Mouse (Mus musculus) liver, embryonic 14.5 days (tissue): ENCODE measurements around the gene Cabp2. TPM values are rescaled to one million over a fixed set of nuclear protein-coding genes. Genes with fewer than 3 reads are reported as not detected.

ENCODE experiments used
- ATAC-seq: fragments of 200-750 bp; cut with Nextera tagmentation; 2 replicates; pipeline ENCODE4 v1.8.0; 2017; ENCODE audit warnings: moderate number of reproducible peaks, mild to moderate bottlenecking, moderate library complexity; ENCODE audit not compliant: insufficient read depth
- DNase-seq, 3 experiments: peaks; one replicate each; pipeline ENCODE4 v3.0.0-alpha.2; 2012 to 2013; ENCODE audit warnings: low read depth in 3 of 3, low spot score in 3 of 3
- H3K27ac ChIP-seq: fragments of 300-500 bp; sonication (generic); 2 replicates; pipeline ENCODE4 v1.5.1; 2014; ENCODE audit warnings: moderate library complexity, mild to moderate bottlenecking, control low read depth, inconsistent platforms
- H3K27me3 ChIP-seq: fragments of 300-500 bp; sonication (generic); 2 replicates; pipeline ENCODE4 v1.6.1; 2014; ENCODE audit warnings: mild to moderate bottlenecking, low read length, moderate library complexity; ENCODE audit not compliant: control insufficient read depth, insufficient read depth
- H3K36me3 ChIP-seq: fragments of 300-500 bp; sonication (generic); replicated peaks from 2 replicates; pipeline ENCODE4 v1.6.1; 2014; ENCODE audit warnings: low read depth; ENCODE audit not compliant: control insufficient read depth, insufficient read depth
- H3K4me1 ChIP-seq, 2 experiments: fragments of 200-500 bp in 1 of 2; fragments of 300-500 bp in 1 of 2; sonication (generic) in 1 of 2; replicated peaks; 2 replicates each; pipeline ENCODE4 v1.6.1; 2012 to 2014; ENCODE audit warnings: antibody characterized with exemption in 1 of 2, inconsistent platforms in 1 of 2, low read length in 1 of 2; ENCODE audit not compliant: control insufficient read depth in 2 of 2, insufficient read depth in 2 of 2
- H3K4me2 ChIP-seq: fragments of 300-500 bp; sonication (generic); 2 replicates; pipeline ENCODE4 v1.6.1; 2014; ENCODE audit warnings: low read depth, mild to moderate bottlenecking, control low read depth, moderate library complexity
- H3K4me3 ChIP-seq, 2 experiments: fragments of 200-500 bp in 1 of 2; fragments of 300-500 bp in 1 of 2; sonication (generic) in 1 of 2; 2 replicates each; pipeline ENCODE4 v1.5.1; 2012 to 2014; ENCODE audit warnings: low read depth in 2 of 2, low read length in 2 of 2, mild to moderate bottlenecking in 2 of 2, control low read depth in 1 of 2, inconsistent platforms in 1 of 2, moderate library complexity in 1 of 2; ENCODE audit not compliant: insufficient read depth in 1 of 2
- H3K9ac ChIP-seq: fragments of 300-500 bp; sonication (generic); replicated peaks from 2 replicates; pipeline ENCODE4 v1.6.1; 2014; ENCODE audit warnings: mild to moderate bottlenecking, control low read depth, moderate library complexity
- H3K9me3 ChIP-seq: fragments of 300-500 bp; sonication (generic); 2 replicates; pipeline ENCODE4 v1.6.1; 2016; ENCODE audit warnings: low read length, mixed read lengths; ENCODE audit not compliant: control insufficient read depth
- CTCF ChIP-seq: IDR thresholded peaks from 2 replicates; pipeline ENCODE4 v1.5.1; 2016; ENCODE audit warnings: antibody characterized with exemption, low read depth, control low read depth
- EP300 ChIP-seq: IDR thresholded peaks from 2 replicates; pipeline ENCODE4 v1.6.1; 2016; ENCODE audit warnings: antibody characterized with exemption, low read depth
- WGBS: fragments of 180-500 bp; shearing (Covaris S2); extraction: QIAGEN DNeasy Blood & Tissue Kit; methylation state at CpG from one replicate; pipeline ENCODE4 v1.1.7; 2014; ENCODE audit not compliant: insufficient replicate concordance; 5-methylcytosine and 5-hydroxymethylcytosine counted together
- polyA plus RNA-seq, 2 experiments: library from polyadenylated mRNA; depleted of rRNA in 1 of 2; stranded (reverse) in 1 of 2; unstranded in 1 of 2; fragments of >200 nt; fragmentation: Nextera tagmentation in 1 of 2; extraction: Ambion mirVana in 1 of 2; gene quantifications; 2 replicates each; pipeline versions ENCODE4 v1.2.1 to v1.2.3; 2012 to 2014

Cabp2 gene
- polyA plus RNA-seq, 2 experiments, result 0.16 to 0.44 TPM

- H3K9ac ChIP-seq, result no peak overlapping the region; the same call in 1 of the 2 replicates
- TF ChIP-seq CTCF, result no peak
- peak; percentile 76 for TF ChIP-seq EP300
- no peak for ATAC-seq
- H3K9me3 ChIP-seq, result no peaks in the 10 kb centered on the region
- no peaks in the 10 kb centered on the region for H3K27me3 ChIP-seq
- no peak overlapping the region for H3K4me2 ChIP-seq
- no peak overlapping the region for H3K4me3 ChIP-seq
- H3K36me3 ChIP-seq, result no peaks in the 10 kb centered on the region
- no peak for DNase-seq
- no peak overlapping the region for H3K27ac ChIP-seq
- peaks cover 10 to 11% of the 10 kb centered on the region in 2 experiments for H3K4me1 ChIP-seq
- WGBS, result 32% methylated on average over 3 of the region's 3 CpGs
Observed at GRCm38 (mm10) chr19:4092750-4093149, 11.4 kb downstream of the Cabp2 start.

DNA sequence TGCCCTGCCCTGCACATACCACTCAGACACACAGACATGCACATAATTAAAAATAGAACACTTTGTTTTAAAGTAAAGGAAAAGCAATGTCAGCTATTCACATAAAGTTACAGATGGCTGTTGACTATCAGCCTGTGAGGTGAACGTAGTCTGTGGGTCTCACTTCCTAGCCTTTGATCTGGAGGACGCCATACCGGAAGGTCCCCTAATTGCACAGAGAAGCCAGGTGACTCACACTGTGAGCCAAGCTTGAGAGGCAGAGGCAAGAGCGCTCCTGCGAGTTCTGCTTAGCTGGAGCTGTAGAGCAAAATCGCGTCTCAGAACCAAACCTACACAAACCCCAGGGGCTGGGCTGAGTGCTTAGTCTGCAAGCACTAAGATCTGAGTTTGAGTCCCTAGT is 12.4 kb downstream of the Cabp2 start:
- H3K27me3 ChIP-seq, result no peaks in the 10 kb centered on the region
- H3K36me3 ChIP-seq, result no peaks in the 10 kb centered on the region
- ATAC-seq (no peak), DNase-seq (no peak)
- H3K4me2 ChIP-seq, result no peak overlapping the region
- peaks cover 18 to 19% of the 10 kb centered on the region in 2 experiments for H3K4me1 ChIP-seq
- TF ChIP-seq CTCF (no peak), EP300 (no peak)
- no peak overlapping the region for H3K4me3 ChIP-seq
- no peak overlapping the region for H3K27ac ChIP-seq
- H3K9ac ChIP-seq, result no peak overlapping the region
- no peaks in the 10 kb centered on the region for H3K9me3 ChIP-seq
- WGBS, result 66% methylated on average over 7 of the region's 7 CpGs

GRCm38 (mm10) chr19:4094348-4094747 is 13.0 kb downstream of the Cabp2 start:
- peaks cover 21 to 22% of the 10 kb centered on the region in 2 experiments for H3K4me1 ChIP-seq
- H3K9ac ChIP-seq, result no peak overlapping the region
- H3K9me3 ChIP-seq, result no peaks in the 10 kb centered on the region
- no peaks in the 10 kb centered on the region for H3K36me3 ChIP-seq
- WGBS, result 77% methylated on average over 3 of the region's 3 CpGs
- TF ChIP-seq EP300 (no peak), CTCF (no peak)
- no peaks in the 10 kb centered on the region for H3K27me3 ChIP-seq
- no peak overlapping the region for H3K4me3 ChIP-seq
- no peak overlapping the region for H3K27ac ChIP-seq
- no peak overlapping the region for H3K4me2 ChIP-seq
- no peak for ATAC-seq
- no peak for DNase-seq

- Histone ChIP-seq H3K27me3 (no peaks in the 10 kb centered on the region; the same call in 1 of the 2 replicates), H3K27ac (no peak overlapping the region), H3K4me3 (no peak overlapping the region), H3K4me1 (peaks cover 24 to 26% of the 10 kb centered on the region in 2 experiments), H3K9ac (no peak overlapping the region), H3K9me3 (no peaks in the 10 kb centered on the region), H3K4me2 (no peak overlapping the region), H3K36me3 (no peaks in the 10 kb centered on the region)
- 74% methylated on average over 5 of the region's 5 CpGs for WGBS
- DNase-seq (no peak), ATAC-seq (no peak)
- TF ChIP-seq EP300, result no peak
- no peak for TF ChIP-seq CTCF
Observed at GRCm38 (mm10) chr19:4094774-4095303, 13.5 kb downstream of the Cabp2 start.

GRCm38 (mm10) chr19:4095802-4096201 is 14.4 kb downstream of the Cabp2 start:
- H3K4me1 ChIP-seq, result peaks cover 27 to 29% of the 10 kb centered on the region in 2 experiments
- 65% methylated on average over 3 of the region's 3 CpGs for WGBS
- H3K9ac ChIP-seq, result no peak overlapping the region

More at GRCm38 (mm10) chr19:4095802-4096201, 14.4 kb downstream of the Cabp2 start:
- peaks cover 9% of the 10 kb centered on the region for H3K27me3 ChIP-seq
- ATAC-seq, result no peak
- no peak for DNase-seq
- H3K4me2 ChIP-seq, result peak overlapping the region; percentile 82
- no peak for TF ChIP-seq CTCF
- no peak for TF ChIP-seq EP300
- H3K27ac ChIP-seq, result no peak overlapping the region
- H3K4me3 ChIP-seq, result no peak overlapping the region; a peak in 1 of 4 replicates
- H3K36me3 ChIP-seq, result no peaks in the 10 kb centered on the region
- no peaks in the 10 kb centered on the region for H3K9me3 ChIP-seq
